ENCODE assay signal across 20 mouse cellular contexts in the genomic region with DNA sequence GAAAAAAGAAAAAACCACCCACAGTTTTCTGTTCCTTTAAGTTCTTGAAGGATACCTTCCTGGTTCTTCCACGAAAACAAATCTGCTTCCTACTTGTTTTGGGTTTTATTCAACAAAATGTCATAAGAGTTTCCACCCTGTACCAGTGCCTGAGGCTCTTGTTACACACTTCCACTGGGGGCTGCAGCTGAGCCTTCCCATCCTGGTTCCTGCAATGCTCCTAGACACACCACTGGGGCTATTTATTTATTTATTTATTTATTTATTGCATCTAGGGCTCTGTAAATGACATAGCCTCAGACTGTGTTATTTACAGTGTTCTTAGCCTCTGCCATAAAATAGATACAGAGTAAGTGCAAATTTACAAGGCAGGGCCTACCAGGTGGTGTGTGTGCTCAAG. TPM values are rescaled to one million over a fixed set of nuclear protein-coding genes. Genes with fewer than 3 reads are reported as not detected.
DNase-seq lines count a peak whose midpoint lies in the region; ATAC-seq and TF ChIP-seq lines count a peak whose summit lies in the region.
"Had no signal": no experiment of that assay in that cellular context is flagged by ENCODE, and none has a peak within 500 bp of the region (broad histone marks: within the 10 kb centered on the region; RNA-seq: fewer than 3 reads in every experiment).

No protein-coding gene starts in this region.

- 79% methylated on average over 1 of the region's 1 CpGs for WGBS in midbrain, embryonic 11.5 days
- WGBS in midbrain, embryonic 16.5 days, result 84% methylated on average over 1 of the region's 1 CpGs
- 92% methylated on average over 1 of the region's 1 CpGs for WGBS in limb, embryonic 10.5 days

- no peak overlapping the region for H3K4me2 ChIP-seq in midbrain, embryonic 11.5 days
- H3K4me2 ChIP-seq in midbrain, embryonic 16.5 days (ENCODE audit: low read length), result no peak overlapping the region
- H3K4me2 ChIP-seq: neural tube, embryonic 12.5 days had no signal

- no peaks in the 10 kb centered on the region for H3K9me3 ChIP-seq in midbrain, embryonic 11.5 days (ENCODE audit: control insufficient read depth, low read length)
- H3K9me3 ChIP-seq in midbrain, embryonic 16.5 days (replicated peaks; ENCODE audit: control insufficient read depth, low read length, poor library complexity, severe bottlenecking), result no peaks in the 10 kb centered on the region
- no peaks in the 10 kb centered on the region for H3K9me3 ChIP-seq in limb, embryonic 10.5 days (replicated peaks)
- H3K9me3 ChIP-seq: G1E; neural tube, embryonic 12.5 days had no signal

- H3K9ac ChIP-seq in midbrain, embryonic 11.5 days (ENCODE audit: low read length), result no peak overlapping the region
- no peak overlapping the region for H3K9ac ChIP-seq in midbrain, embryonic 16.5 days (ENCODE audit: low read depth, low read length)
- H3K9ac ChIP-seq: liver, postnatal 0 days; neural tube, embryonic 12.5 days had no signal

- no peaks in the 10 kb centered on the region for H3K4me1 ChIP-seq in midbrain, embryonic 11.5 days (ENCODE audit: control insufficient read depth, insufficient read depth, low read length)
- H3K4me1 ChIP-seq in midbrain, embryonic 16.5 days (ENCODE audit: control insufficient read depth, insufficient read depth, low read length), result no peaks in the 10 kb centered on the region
- peaks cover 35% of the 10 kb centered on the region for H3K4me1 ChIP-seq in limb, embryonic 10.5 days
- H3K4me1 ChIP-seq: neural tube, embryonic 12.5 days had no signal

- H3K27ac ChIP-seq in gastrocnemius, adult 2 months, result peak overlapping the region; percentile 40; the same call in 1 of the 2 replicates
- no peak overlapping the region for H3K27ac ChIP-seq in midbrain, embryonic 11.5 days (ENCODE audit: low read depth, low read length)
- no peak overlapping the region for H3K27ac ChIP-seq in midbrain, embryonic 16.5 days (ENCODE audit: low read length)
- H3K27ac ChIP-seq in limb, embryonic 10.5 days, result peak overlapping the region; percentile 77
- H3K27ac ChIP-seq: hindbrain, postnatal 0 days; neural tube, embryonic 12.5 days had no signal

- no peak overlapping the region for H3K4me3 ChIP-seq in gastrocnemius, adult 2 months
- H3K4me3 ChIP-seq in midbrain, embryonic 11.5 days (ENCODE audit: low read depth, low read length), result no peak overlapping the region
- no peak overlapping the region for H3K4me3 ChIP-seq in midbrain, embryonic 16.5 days (ENCODE audit: low read depth, low read length)
- no peak overlapping the region for H3K4me3 ChIP-seq in limb, embryonic 10.5 days
- H3K4me3 ChIP-seq: neural tube, embryonic 12.5 days had no signal

- peak; percentile 13 for DNase-seq in gastrocnemius, adult 2 months
- DNase-seq in gastrocnemius, postnatal 14 days, result no peak
- peak; percentile 45 for DNase-seq in midbrain, embryonic 11.5 days (ENCODE audit: low spot score, missing footprints)
- no peak for DNase-seq in limb, embryonic 10.5 days (ENCODE audit: low spot score)
- DNase-seq in testis, postnatal 14 days (ENCODE audit: low spot score), result no peak
- no peak for DNase-seq in cerebellum, adult 9-11 months
- DNase-seq: adrenal gland, adult 8-10 months; cerebellum, adult 18-20 months; gastrocnemius, postnatal 10 days; heart, postnatal 14 days; layer of hippocampus, postnatal 36 days; liver, postnatal 0 days; thymus, adult 2 months had no signal

- H3K36me3 ChIP-seq in midbrain, embryonic 11.5 days (ENCODE audit: control insufficient read depth, insufficient read depth, low read length), result no peaks in the 10 kb centered on the region
- H3K36me3 ChIP-seq in midbrain, embryonic 16.5 days (ENCODE audit: control insufficient read depth, insufficient read depth, low read length), result no peaks in the 10 kb centered on the region
- no peaks in the 10 kb centered on the region for H3K36me3 ChIP-seq in limb, embryonic 10.5 days
- H3K36me3 ChIP-seq: G1E; neural tube, embryonic 12.5 days had no signal

- ATAC-seq in midbrain, embryonic 11.5 days (ENCODE audit: low FRiP score), result no peak
- ATAC-seq in midbrain, embryonic 16.5 days, result no peak
- ATAC-seq in erythroblast, adult 5-6 weeks (replicated peaks; ENCODE audit: low FRiP score, poor library complexity, severe bottlenecking), result no peak
- ATAC-seq: hindbrain, postnatal 0 days; liver, postnatal 0 days had no signal

- no peaks in the 10 kb centered on the region for H3K27me3 ChIP-seq in midbrain, embryonic 11.5 days (ENCODE audit: control insufficient read depth, insufficient read depth, low read length)
- no peaks in the 10 kb centered on the region for H3K27me3 ChIP-seq in midbrain, embryonic 16.5 days (ENCODE audit: control insufficient read depth, insufficient read depth, low read depth, low read length)
- H3K27me3 ChIP-seq in limb, embryonic 10.5 days (ENCODE audit: low read depth, poor library complexity, severe bottlenecking), result no peaks in the 10 kb centered on the region
- H3K27me3 ChIP-seq: neural tube, embryonic 12.5 days had no signal

- intact Hi-C loops in gastrocnemius, adult 2 months (cut with DNase I), result no loop called here
- intact Hi-C loops in gastrocnemius, postnatal 14 days (cut with DNase I; ENCODE audit: low total_unique reads), result no loop called here

- TF ChIP-seq CTCF in gastrocnemius, adult 2 months (IDR thresholded peaks at IDR 0.05), result no peak

RNA-seq across cellular contexts. Expression of a gene that starts 15.6 kb away (rescaled TPM):
- under 1 TPM; 0.10 to 0.17 TPM for total RNA-seq in gastrocnemius, adult 2 months (2021)
- total RNA-seq in gastrocnemius, postnatal 14 days (2021), result under 1 TPM; 0.06 to 0.09 TPM
- polyA plus RNA-seq in midbrain, embryonic 11.5 days (2014; fragmentation: Nextera tagmentation; extraction: Ambion mirVana), result not detected in 2 replicates
- polyA plus RNA-seq in midbrain, embryonic 16.5 days (2015; fragmentation: Nextera tagmentation; extraction: Ambion mirVana), result 0.15 TPM in 1 of 2 replicates, not detected in the other
- polyA plus RNA-seq in limb, embryonic 10.5 days (2016; fragmentation: Nextera tagmentation; extraction: Ambion mirVana), result not detected in 2 replicates
- not detected in 2 replicates for total RNA-seq in erythroblast, adult 5-6 weeks (2015; ENCODE audit: low replicate concordance)
- not detected in 2 replicates for total RNA-seq in erythroblast, adult 5-6 weeks (2017; ENCODE audit: low replicate concordance)
- total RNA-seq: common myeloid progenitor, adult 5-6 weeks; gastrocnemius, postnatal 10 days; hindbrain, postnatal 0 days; megakaryocyte, adult 5-6 weeks had no signal
- polyA plus RNA-seq: G1E; liver, postnatal 0 days; neural tube, embryonic 12.5 days had no signal

Comparison
In these comparisons a context has a peak if more than half of its experiments do, and no peak if none do; other contexts are left out.
1. DNase-seq: peak in gastrocnemius, adult 2 months (single experiment) and midbrain, embryonic 11.5 days (single experiment); none in gastrocnemius, postnatal 14 days (single experiment), limb, embryonic 10.5 days (single experiment), testis, postnatal 14 days (single experiment) and cerebellum, adult 9-11 months (single experiment).
2. H3K27ac ChIP-seq: peak in gastrocnemius, adult 2 months (single experiment) and limb, embryonic 10.5 days (single experiment); none in midbrain, embryonic 11.5 days (single experiment) and midbrain, embryonic 16.5 days (single experiment).